Mouse (Mus musculus) small intestine, adult 2 months (tissue): Measurements from ENCODE around the gene Bend5.

ENCODE experiments used
- CTCF ChIP-seq: fragments of 200-500 bp; IDR thresholded peaks from 2 replicates; pipeline ENCODE4 v1.5.1; 2012; ENCODE audit warnings: low read depth, mild to moderate bottlenecking, control low read depth, inconsistent platforms, low read length, moderate library complexity, mixed read lengths; ENCODE audit not compliant: insufficient replicate concordance, insufficient read length; ENCODE audit errors: extremely low read depth
- POLR2A ChIP-seq: fragments of 200-500 bp; IDR thresholded peaks from 2 replicates; pipeline ENCODE4 v1.6.1; 2012; ENCODE audit warnings: low read depth, mild to moderate bottlenecking, control low read depth, inconsistent platforms, low read length, moderate library complexity

GRCm38 (mm10) chr4:111441709-111442108, 26.9 kb downstream of the Bend5 start:
- TF ChIP-seq CTCF: no peak
- no peak for TF ChIP-seq POLR2A
